Mouse (Mus musculus): Measurements from ENCODE around the gene Ccdc3. TPM values are rescaled to one million over a fixed set of nuclear protein-coding genes. Genes with fewer than 3 reads are reported as not detected.
"Not testable (repeated sequence)": the region's sequence is repeated elsewhere in the genome, so short reads cannot be mapped to it uniquely, and the experiment has no call there.

Ccdc3 gene
- polyA plus RNA-seq, 1 experiment from 2014 or later: 7.3 TPM

GRCm38 (mm10) chr2:5239492-5239891 lies 101.9 kb downstream of the Ccdc3 start:
- H3K36me3 ChIP-seq (replicated peaks): no peaks in the 10 kb centered on the region
- no peak overlapping the region for H3K9ac ChIP-seq
- no peak overlapping the region for H3K27ac ChIP-seq
- H3K4me2 ChIP-seq: no peak overlapping the region
- ATAC-seq (replicated peaks): no peak
- H3K4me1 ChIP-seq: 0 out of 2 replicates have a peak, but pooled peaks cover 6% of the 10 kb centered on the region
- H3K4me3 ChIP-seq: no peak overlapping the region
- WGBS: 82% methylated on average over 4 of the region's 4 CpGs
- no peaks in the 10 kb centered on the region for H3K9me3 ChIP-seq
- H3K27me3 ChIP-seq (replicated peaks): no peaks in the 10 kb centered on the region

DNA sequence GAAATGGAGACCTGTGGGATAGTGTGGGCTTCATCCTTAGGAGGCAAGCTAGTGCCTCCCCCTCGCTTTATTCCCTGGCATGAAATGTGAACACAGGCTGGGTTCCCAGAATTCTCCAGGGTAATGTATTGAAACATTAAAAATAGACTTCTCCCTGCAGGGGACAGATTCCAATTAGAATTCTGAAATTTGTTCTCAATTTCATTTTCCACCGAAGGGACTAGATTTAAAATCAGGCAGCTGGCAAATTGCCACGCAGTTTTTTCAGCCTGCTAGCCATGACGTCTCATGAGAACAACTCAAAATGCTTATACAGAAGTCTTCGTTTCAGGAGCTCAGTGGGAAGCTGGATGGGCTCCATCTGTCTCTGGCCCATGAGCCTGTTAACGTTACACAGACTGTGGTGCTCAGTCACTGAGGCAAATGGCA lies 103.9 kb downstream of the Ccdc3 start:
- Histone ChIP-seq H3K27ac (no peak overlapping the region), H3K4me3 (no peak overlapping the region), H3K36me3 (replicated peaks) (no peaks in the 10 kb centered on the region), H3K9ac (no peak overlapping the region), H3K4me2 (no peak overlapping the region), H3K4me1 (0 out of 2 replicates have a peak, but pooled peaks cover 6% of the 10 kb centered on the region), H3K27me3 (replicated peaks) (no peaks in the 10 kb centered on the region), H3K9me3 (no peaks in the 10 kb centered on the region)
- no peak for ATAC-seq (replicated peaks)
- 36% methylated on average over 6 of the region's 6 CpGs for WGBS

DNA sequence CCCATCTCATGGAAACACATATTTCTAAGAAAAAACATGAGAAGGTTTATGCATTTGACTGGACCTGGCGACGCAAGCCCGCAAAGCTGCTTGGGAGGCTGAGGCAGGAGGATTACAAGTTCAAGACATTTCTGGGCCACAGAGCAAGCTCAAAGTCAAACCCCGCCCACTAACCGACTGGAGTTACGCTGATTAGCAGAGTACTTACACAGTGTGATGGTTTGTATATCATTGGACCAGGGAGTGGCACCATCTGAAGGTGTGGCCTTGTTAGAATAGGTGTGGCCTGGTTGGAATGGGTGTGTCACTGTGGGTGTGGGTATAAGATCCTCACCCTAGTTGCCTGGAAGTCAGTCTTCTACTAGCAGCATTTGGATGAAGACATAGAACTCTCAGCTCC lies 111.6 kb downstream of the Ccdc3 start:
- not testable (repeated sequence) for ATAC-seq (replicated peaks); H3K4me3 ChIP-seq
- WGBS: 94% methylated on average over 6 of the region's 6 CpGs

GRCm38 (mm10) chr2:5249969-5250368 lies 112.4 kb downstream of the Ccdc3 start:
- Histone ChIP-seq H3K27me3 (replicated peaks) (no peaks in the 10 kb centered on the region), H3K4me3 (no peak overlapping the region), H3K36me3 (replicated peaks) (no peaks in the 10 kb centered on the region), H3K9me3 (no peaks in the 10 kb centered on the region), H3K9ac (no peak overlapping the region), H3K27ac (no peak overlapping the region), H3K4me2 (no peak overlapping the region), H3K4me1 (no peaks in the 10 kb centered on the region)
- 83% methylated on average over 12 of the region's 12 CpGs for WGBS
- ATAC-seq (replicated peaks): no peak

More for the DNA sequence above, 111.6 kb downstream of the Ccdc3 start:
- H3K27ac ChIP-seq; H3K27me3 ChIP-seq (replicated peaks); H3K36me3 ChIP-seq (replicated peaks); H3K9ac ChIP-seq; H3K4me1 ChIP-seq; H3K9me3 ChIP-seq; H3K4me2 ChIP-seq: not testable (repeated sequence)

DNA sequence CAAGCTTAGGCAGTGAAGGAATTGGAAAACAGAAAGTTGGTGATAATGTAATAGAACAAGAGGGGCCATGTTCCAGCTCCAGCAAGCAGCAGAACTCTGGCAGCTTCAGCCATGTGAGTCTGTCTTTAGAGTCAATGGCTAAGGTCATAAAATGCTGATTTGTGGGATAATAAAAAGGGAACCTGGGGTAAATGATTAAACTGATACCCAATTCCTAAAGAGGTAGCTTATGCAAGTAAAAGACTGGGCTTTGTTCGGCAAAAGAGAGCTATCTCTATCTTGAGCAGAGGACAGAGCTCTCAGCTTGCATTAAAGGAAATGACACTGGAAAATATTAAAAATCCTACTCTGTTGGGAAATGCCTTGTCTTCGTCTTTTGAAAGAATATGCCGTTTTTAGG lies 120.7 kb downstream of the Ccdc3 start:
- Histone ChIP-seq H3K4me2 (no peak overlapping the region), H3K4me3 (no peak overlapping the region), H3K9ac (no peak overlapping the region), H3K9me3 (no peaks in the 10 kb centered on the region), H3K4me1 (no peaks in the 10 kb centered on the region), H3K27me3 (replicated peaks) (no peaks in the 10 kb centered on the region), H3K27ac (no peak overlapping the region), H3K36me3 (replicated peaks) (no peaks in the 10 kb centered on the region)
- 95% methylated on average over 3 of the region's 3 CpGs for WGBS
- no peak for ATAC-seq (replicated peaks)

GRCm38 (mm10) chr2:5262279-5262678 lies 124.7 kb downstream of the Ccdc3 start:
- WGBS: 72% methylated on average over 2 of the region's 2 CpGs
- Histone ChIP-seq H3K27ac (no peak overlapping the region), H3K4me2 (no peak overlapping the region), H3K36me3 (replicated peaks) (no peaks in the 10 kb centered on the region), H3K9ac (no peak overlapping the region), H3K4me3 (no peak overlapping the region), H3K4me1 (no peaks in the 10 kb centered on the region), H3K9me3 (no peaks in the 10 kb centered on the region), H3K27me3 (replicated peaks) (no peaks in the 10 kb centered on the region)
- ATAC-seq (replicated peaks): no peak

DNA sequence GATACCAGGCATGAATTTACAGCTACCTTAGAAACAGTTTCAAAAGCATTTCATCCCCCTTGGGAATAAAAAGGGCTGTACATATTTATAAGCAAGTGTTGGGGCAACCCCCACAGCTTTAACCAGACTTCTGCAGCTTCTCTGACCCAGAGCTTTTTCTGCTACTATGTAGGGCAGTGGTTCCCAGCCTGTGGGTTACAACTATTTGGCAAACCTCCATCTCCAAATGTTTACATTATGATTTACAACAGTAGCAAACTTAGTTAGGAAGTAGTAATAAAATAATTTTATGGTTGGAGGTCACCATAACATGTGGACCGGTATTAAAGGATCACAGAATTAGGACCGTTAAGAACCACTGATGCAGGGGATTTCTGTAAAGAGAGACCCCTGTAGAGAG lies 130.4 kb downstream of the Ccdc3 start:
- 70% methylated on average over 2 of the region's 2 CpGs for WGBS

More for the DNA sequence above, 130.4 kb downstream of the Ccdc3 start:
- H3K36me3 ChIP-seq (replicated peaks): no peaks in the 10 kb centered on the region
- H3K27me3 ChIP-seq (replicated peaks): no peaks in the 10 kb centered on the region
- H3K4me3 ChIP-seq: no peak overlapping the region
- no peaks in the 10 kb centered on the region for H3K9me3 ChIP-seq
- no peak overlapping the region for H3K9ac ChIP-seq
- ATAC-seq (replicated peaks): no peak
- H3K4me2 ChIP-seq: no peak overlapping the region
- H3K27ac ChIP-seq: no peak overlapping the region
- no peaks in the 10 kb centered on the region for H3K4me1 ChIP-seq

Other genes starting within 250 kb of the Ccdc3 start
- gene Phyh, start 218.8 kb upstream of the Ccdc3 start, polyA plus RNA-seq (2015; fragmentation: Nextera tagmentation; extraction: Ambion mirVana): 70.2 and 71.6 TPM in 2 replicates
- gene Ucma, start 161.7 kb upstream of the Ccdc3 start, polyA plus RNA-seq (2015; fragmentation: Nextera tagmentation; extraction: Ambion mirVana): 0.56 and 0.57 TPM in 2 replicates
- 3.5 and 5.1 TPM in 2 replicates for gene Mcm10, start 125.0 kb upstream of the Ccdc3 start, polyA plus RNA-seq (2015; fragmentation: Nextera tagmentation; extraction: Ambion mirVana)
- 15.7 and 18.9 TPM in 2 replicates for gene Optn, start 73.7 kb upstream of the Ccdc3 start, polyA plus RNA-seq (2015; fragmentation: Nextera tagmentation; extraction: Ambion mirVana)